Mouse (Mus musculus) midbrain, embryonic 16.5 days (tissue): ENCODE measurements around the gene Sema5a. TPM values are rescaled to one million over a fixed set of nuclear protein-coding genes. Genes with fewer than 3 reads are reported as not detected.

ENCODE experiments used
- ATAC-seq: fragments of 200-750 bp; cut with Nextera tagmentation; 2 replicates; pipeline ENCODE4 v1.8.0; 2017; ENCODE audit warnings: moderate TSS enrichment
- H3K27ac ChIP-seq: fragments of 300-500 bp; sonication (generic); 2 replicates; pipeline ENCODE4 v1.5.1; 2014; ENCODE audit warnings: mild to moderate bottlenecking, low read length, mixed read lengths
- H3K27me3 ChIP-seq: fragments of 300-500 bp; sonication (generic); 2 replicates; pipeline ENCODE4 v1.6.1; 2014; ENCODE audit warnings: low read depth, low read length, mixed read lengths; ENCODE audit not compliant: control insufficient read depth, insufficient read depth
- H3K36me3 ChIP-seq: fragments of 300-500 bp; sonication (generic); 2 replicates; pipeline ENCODE4 v1.6.1; 2014; ENCODE audit warnings: mild to moderate bottlenecking, low read length, moderate library complexity, mixed read lengths; ENCODE audit not compliant: control insufficient read depth, insufficient read depth
- H3K4me1 ChIP-seq: fragments of 300-500 bp; sonication (generic); 2 replicates; pipeline ENCODE4 v1.6.1; 2014; ENCODE audit warnings: mild to moderate bottlenecking, low read length, mixed read lengths; ENCODE audit not compliant: control insufficient read depth, insufficient read depth
- H3K4me2 ChIP-seq: fragments of 300-500 bp; sonication (generic); 2 replicates; pipeline ENCODE4 v1.6.1; 2014; ENCODE audit warnings: mild to moderate bottlenecking, low read length, mixed read lengths
- H3K4me3 ChIP-seq: fragments of 300-500 bp; sonication (generic); 2 replicates; pipeline ENCODE4 v1.5.1; 2014; ENCODE audit warnings: low read depth, mild to moderate bottlenecking, low read length, moderate library complexity, mixed read lengths
- H3K9ac ChIP-seq: fragments of 300-500 bp; sonication (generic); 2 replicates; pipeline ENCODE4 v1.6.1; 2014; ENCODE audit warnings: low read depth, low read length, mixed read lengths
- H3K9me3 ChIP-seq: fragments of 300-500 bp; sonication (generic); replicated peaks from 2 replicates; pipeline ENCODE4 v1.6.1; 2014; ENCODE audit warnings: mild to moderate bottlenecking, low read length, mixed read lengths; ENCODE audit not compliant: control insufficient read depth, poor library complexity, severe bottlenecking
- WGBS: fragments of 180-500 bp; shearing (Covaris S2); extraction: QIAGEN DNeasy Blood & Tissue Kit; methylation state at CpG from one replicate; pipeline ENCODE4 v1.1.7; 2014; 5-methylcytosine and 5-hydroxymethylcytosine counted together
- polyA plus RNA-seq: library from polyadenylated mRNA; unstranded; fragments of >200 nt; fragmentation: Nextera tagmentation; extraction: Ambion mirVana; gene quantifications from 2 replicates; pipeline ENCODE4 v1.2.1, GENCODE M21; 2015

Sema5a gene
- polyA plus RNA-seq, 1 experiment from 2014 or later, result 7.1 TPM

GRCm38 (mm10) chr15:32260942-32261341, 16.3 kb downstream of the Sema5a start:
- H3K9ac ChIP-seq, result no peak overlapping the region
- H3K9me3 ChIP-seq, result no peaks in the 10 kb centered on the region
- H3K4me3 ChIP-seq, result no peak overlapping the region
- H3K36me3 ChIP-seq, result no peaks in the 10 kb centered on the region
- H3K4me2 ChIP-seq, result no peak overlapping the region
- peaks cover 10% of the 10 kb centered on the region for H3K4me1 ChIP-seq
- no peaks in the 10 kb centered on the region for H3K27me3 ChIP-seq
- no peak; the same call in 1 of the 2 replicates for ATAC-seq
- 34% methylated on average over 5 of the region's 5 CpGs for WGBS
- no peak overlapping the region for H3K27ac ChIP-seq

- no peaks in the 10 kb centered on the region for H3K36me3 ChIP-seq
- 56% methylated on average over 3 of the region's 3 CpGs for WGBS
- no peaks in the 10 kb centered on the region for H3K9me3 ChIP-seq
- no peak for ATAC-seq
- H3K9ac ChIP-seq, result no peak overlapping the region
- H3K27ac ChIP-seq, result no peak overlapping the region
- no peak overlapping the region for H3K4me2 ChIP-seq
- peaks cover 10% of the 10 kb centered on the region for H3K4me1 ChIP-seq
- no peaks in the 10 kb centered on the region for H3K27me3 ChIP-seq
- H3K4me3 ChIP-seq, result no peak overlapping the region
Measured at GRCm38 (mm10) chr15:32263651-32264050, 19.0 kb downstream of the Sema5a start.

DNA sequence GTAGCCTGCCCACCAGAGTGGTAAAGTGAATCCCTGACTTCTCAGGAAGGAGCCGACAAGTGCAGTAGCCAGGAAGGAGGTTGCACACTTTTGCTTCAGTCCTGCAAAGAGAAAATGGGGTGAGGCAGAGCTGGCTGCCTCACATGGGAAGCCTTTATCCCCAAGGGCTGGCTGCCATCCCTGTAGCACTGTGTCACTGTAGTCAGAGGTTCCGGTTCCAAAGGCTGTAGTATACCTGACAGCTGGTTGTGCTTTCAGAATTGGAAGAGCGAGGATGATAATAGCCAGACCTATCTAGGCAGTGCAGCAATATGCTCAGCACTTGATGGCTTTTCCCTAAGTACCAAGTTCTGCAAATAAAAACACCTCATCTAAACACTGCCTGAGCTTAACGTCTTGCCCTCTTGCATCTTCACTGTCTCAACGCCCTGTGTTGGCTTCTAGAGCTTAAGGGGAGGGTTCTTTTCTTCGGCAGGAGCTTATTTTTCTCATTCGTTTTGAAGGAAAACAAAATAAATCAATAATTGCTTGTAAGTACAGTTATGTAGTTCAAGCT, 20.3 kb downstream of the Sema5a start:
- Histone ChIP-seq H3K9me3 (no peaks in the 10 kb centered on the region), H3K4me1 (peaks cover 10% of the 10 kb centered on the region), H3K9ac (no peak overlapping the region), H3K36me3 (no peaks in the 10 kb centered on the region), H3K27ac (no peak overlapping the region), H3K4me2 (no peak overlapping the region), H3K27me3 (no peaks in the 10 kb centered on the region), H3K4me3 (no peak overlapping the region)
- WGBS, result 89% methylated on average over 7 of the region's 7 CpGs
- ATAC-seq, result no peak

- H3K4me3 ChIP-seq, result no peak overlapping the region
- peaks cover 10% of the 10 kb centered on the region for H3K4me1 ChIP-seq
- H3K9ac ChIP-seq, result no peak overlapping the region
- WGBS, result 48% methylated on average over 9 of the region's 9 CpGs
- H3K9me3 ChIP-seq, result no peaks in the 10 kb centered on the region
- H3K27me3 ChIP-seq, result no peaks in the 10 kb centered on the region
- H3K27ac ChIP-seq, result no peak overlapping the region
- no peaks in the 10 kb centered on the region for H3K36me3 ChIP-seq
- ATAC-seq, result peak; percentile 12; the same call in 1 of the 2 replicates
- H3K4me2 ChIP-seq, result no peak overlapping the region
Measured at GRCm38 (mm10) chr15:32265378-32265934, 20.8 kb downstream of the Sema5a start.

DNA sequence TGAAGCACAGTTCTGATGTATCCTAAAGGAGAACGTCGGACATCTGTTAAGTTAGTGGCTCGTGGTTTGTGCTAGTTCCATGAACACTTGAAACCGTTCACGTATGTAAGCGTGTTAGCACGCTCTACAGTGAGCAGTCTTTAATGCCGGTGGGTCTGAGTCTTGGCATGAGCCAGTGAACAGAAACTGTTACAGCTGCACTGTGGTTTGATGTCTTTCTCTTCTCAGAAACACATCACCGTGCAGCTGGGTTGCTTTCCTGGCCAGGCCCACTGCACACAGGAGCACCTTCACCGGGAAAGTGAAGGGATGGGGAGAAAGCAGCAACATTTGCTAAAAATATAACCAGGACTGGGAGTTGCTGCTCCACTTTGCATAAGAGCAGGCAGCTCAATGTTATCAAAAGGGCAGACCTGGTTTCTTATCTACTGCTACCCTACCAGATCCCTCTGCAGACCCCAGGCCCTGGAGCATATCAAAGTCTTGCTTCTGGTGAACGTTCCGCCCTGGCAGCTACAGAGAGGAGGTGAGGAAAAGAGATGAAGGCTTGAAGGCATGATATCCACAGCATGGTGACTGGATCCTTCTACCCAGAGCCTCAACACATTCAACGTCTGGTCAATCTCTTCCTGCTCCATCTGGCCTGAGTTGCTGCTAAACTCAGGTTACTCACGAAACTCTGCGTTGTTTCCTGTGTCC, 21.7 kb downstream of the Sema5a start:
- H3K27me3 ChIP-seq, result no peaks in the 10 kb centered on the region
- H3K4me2 ChIP-seq, result no peak overlapping the region
- no peaks in the 10 kb centered on the region for H3K36me3 ChIP-seq
- peaks cover 5% of the 10 kb centered on the region for H3K4me1 ChIP-seq
- WGBS, result 83% methylated on average over 15 of the region's 15 CpGs
- no peaks in the 10 kb centered on the region for H3K9me3 ChIP-seq
- no peak for ATAC-seq
- no peak overlapping the region for H3K9ac ChIP-seq
- H3K4me3 ChIP-seq, result no peak overlapping the region
- no peak overlapping the region for H3K27ac ChIP-seq

DNA sequence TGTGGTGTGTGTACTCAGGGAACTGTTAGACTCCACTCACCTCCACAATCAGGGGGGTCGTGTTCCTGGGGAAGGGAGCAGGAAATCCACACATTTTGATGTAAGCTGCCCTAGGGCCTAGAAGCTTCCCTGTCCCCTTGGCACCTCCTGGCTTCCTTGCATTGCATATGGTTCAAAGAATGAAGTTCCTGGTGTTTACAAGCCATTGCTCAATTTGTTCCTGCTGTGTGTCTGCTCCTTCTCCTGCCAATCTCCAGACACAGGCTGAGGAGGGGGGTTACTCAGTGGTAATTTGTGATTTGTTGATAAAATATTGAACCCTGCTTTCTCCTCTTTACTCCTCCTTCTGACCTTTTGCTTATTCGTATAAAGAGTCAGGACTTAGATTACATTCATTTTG, 25.5 kb downstream of the Sema5a start:
- Histone ChIP-seq H3K9me3 (no peaks in the 10 kb centered on the region), H3K9ac (no peak overlapping the region), H3K4me3 (no peak overlapping the region), H3K4me1 (peaks cover 4% of the 10 kb centered on the region), H3K27me3 (no peaks in the 10 kb centered on the region), H3K27ac (no peak overlapping the region), H3K4me2 (no peak overlapping the region), H3K36me3 (no peaks in the 10 kb centered on the region)
- WGBS, result 50% methylated on average over 2 of the region's 2 CpGs
- no peak for ATAC-seq

GRCm38 (mm10) chr15:32273925-32274324, 29.3 kb downstream of the Sema5a start:
- Histone ChIP-seq H3K36me3 (no peaks in the 10 kb centered on the region), H3K27me3 (no peaks in the 10 kb centered on the region), H3K9me3 (no peaks in the 10 kb centered on the region), H3K9ac (no peak overlapping the region), H3K27ac (no peak overlapping the region), H3K4me2 (no peak overlapping the region), H3K4me3 (no peak overlapping the region), H3K4me1 (no peaks in the 10 kb centered on the region)
- ATAC-seq, result no peak
- WGBS, result 86% methylated on average over 6 of the region's 6 CpGs

DNA sequence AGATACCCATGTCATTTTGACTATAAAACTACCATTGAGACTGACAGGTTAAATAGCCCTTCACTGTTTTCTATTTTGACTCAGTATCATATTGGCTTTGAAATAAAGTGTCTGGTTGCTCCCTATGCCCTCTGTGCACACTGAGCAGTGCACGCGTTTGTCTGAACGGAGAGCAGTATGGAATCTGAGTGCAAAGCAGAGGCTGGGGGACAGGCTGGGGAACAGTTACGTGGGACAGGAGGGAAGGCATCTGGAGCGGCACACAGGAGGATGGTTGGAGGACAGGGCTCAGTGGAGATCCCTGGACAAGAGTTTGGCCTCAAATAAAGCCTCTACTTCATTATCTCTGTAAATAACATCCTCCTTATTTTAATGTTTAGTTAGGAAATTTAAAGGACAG, 30.4 kb downstream of the Sema5a start:
- Histone ChIP-seq H3K4me3 (no peak overlapping the region), H3K27me3 (no peaks in the 10 kb centered on the region), H3K4me2 (no peak overlapping the region), H3K4me1 (no peaks in the 10 kb centered on the region), H3K9me3 (no peaks in the 10 kb centered on the region), H3K36me3 (no peaks in the 10 kb centered on the region), H3K9ac (no peak overlapping the region), H3K27ac (no peak overlapping the region)
- WGBS, result 87% methylated on average over 5 of the region's 5 CpGs
- no peak for ATAC-seq

- Histone ChIP-seq H3K4me2 (no peak overlapping the region), H3K4me1 (no peaks in the 10 kb centered on the region), H3K9ac (no peak overlapping the region), H3K4me3 (no peak overlapping the region), H3K27ac (no peak overlapping the region), H3K27me3 (no peaks in the 10 kb centered on the region), H3K36me3 (no peaks in the 10 kb centered on the region), H3K9me3 (no peaks in the 10 kb centered on the region)
- ATAC-seq, result peak; percentile 51; the same call in 1 of the 2 replicates
- WGBS, result 25% methylated on average over 2 of the region's 2 CpGs
Measured at GRCm38 (mm10) chr15:32278600-32278999, 34.0 kb downstream of the Sema5a start.
